Mouse (Mus musculus) cortical plate, adult 2 months (tissue): ENCODE results near the gene Hps3.
"Not testable (repeated sequence)": the region's sequence is repeated elsewhere in the genome, so short reads cannot be mapped to it uniquely, and the experiment has no call there.

Experiments
- CTCF ChIP-seq: fragments of 200-500 bp; IDR thresholded peaks from 2 replicates; pipeline ENCODE4 v1.5.1; 2011; ENCODE audit warnings: mild to moderate bottlenecking, control low read depth, low read length; ENCODE audit not compliant: insufficient read depth; ENCODE audit errors: extremely low read depth
- POLR2A ChIP-seq: fragments of 200-500 bp; IDR thresholded peaks from 2 replicates; pipeline ENCODE4 v1.6.1; 2011; ENCODE audit warnings: mild to moderate bottlenecking, low read length, control low read depth; ENCODE audit not compliant: insufficient read depth; ENCODE audit errors: extremely low read depth

DNA sequence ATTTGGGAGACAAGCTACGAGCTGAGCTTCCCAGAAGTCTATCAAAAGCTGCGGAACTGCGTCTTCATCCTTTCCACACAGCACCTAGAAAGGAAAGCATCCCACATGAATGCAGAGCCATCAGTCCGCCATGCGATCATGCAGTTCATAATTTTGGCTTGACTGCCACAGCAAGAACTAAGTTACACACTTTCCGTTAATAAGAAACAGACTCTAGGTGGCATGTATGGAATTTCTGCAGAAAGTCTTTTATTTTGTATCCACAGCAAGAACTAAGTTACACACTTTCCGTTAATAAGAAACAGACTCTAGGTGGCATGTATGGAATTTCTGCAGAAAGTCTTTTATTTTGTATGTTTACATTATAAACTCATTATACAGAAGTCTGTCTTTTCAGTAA lies 24.2 kb downstream of the Hps3 start:
- TF ChIP-seq CTCF, POLR2A: not testable (repeated sequence)
